Mouse (Mus musculus) embryonic stem cell, embryonic (primary cell): ENCODE measurements around the gene Gm20388.

Source experiments
- CTCF ChIA-PET, 4 experiments: fragments of 300-600 bp in 2 of 4; fragments of 350-600 bp in 2 of 4; sonication (Branson Sonifier 250); formaldehyde crosslinking; loops; one replicate each; lab custom pipeline; 2022; ENCODE audit warnings: inconsistent platforms in 2 of 4; lab: Charles Lee
- POLR2A ChIA-PET, 4 experiments: fragments of 300-600 bp in 2 of 4; fragments of 350-600 bp in 2 of 4; sonication (Branson Sonifier 250); formaldehyde crosslinking; loops; one replicate each; lab custom pipeline; 2022; ENCODE audit warnings: antibody characterized with exemption in 4 of 4, inconsistent platforms in 1 of 4; lab: Charles Lee

The Gm20388 gene

GRCm38 (mm10) chr8:122938170-122938569 lies 3027.5 kb downstream of the Gm20388 start:
- ChIA-PET CTCF (no interaction called here), POLR2A (interaction anchor here in 2 of 4 experiments (0.7 to 2.1 kb wide), 8 partner anchors 8 to 127 kb away, joined by 3 to 6 read pairs (median 4); no protein-coding TSS in a partner anchor)

GRCm38 (mm10) chr8:122938591-122938990 lies 3027.9 kb downstream of the Gm20388 start:
- ChIA-PET POLR2A (interaction anchor here in 2 of 4 experiments (0.7 to 2.1 kb wide), 7 partner anchors 8 to 101 kb away, joined by 3 to 6 read pairs (median 3); no protein-coding TSS in a partner anchor), CTCF (no interaction called here)

- ChIA-PET CTCF (interaction anchor here (0.7 to 2.0 kb wide), 23 partner anchors 13 to 177 kb away, joined by 3 to 12 read pairs (median 4); no protein-coding TSS in a partner anchor), POLR2A (interaction anchor here (0.5 to 3.8 kb wide), 26 partner anchors 8 to 1132 kb away, joined by 3 to 26 read pairs (median 3); partner anchors contain the start of genes Ankrd11 (in 1 of the 4), Chmp1a (in 1 of the 4), Spata33 (in 1 of the 4) and Tcf25 (in 1 of the 4))
Observed at GRCm38 (mm10) chr8:122942803-122943713, 3032.4 kb downstream of the Gm20388 start.

GRCm38 (mm10) chr8:122945775-122946174 lies 3035.1 kb downstream of the Gm20388 start:
- ChIA-PET CTCF (no interaction called here), POLR2A (no interaction called here)

- ChIA-PET CTCF (interaction anchor here in 1 of 4 experiments (1.2 kb wide), 1 partner anchor 114 kb away, joined by 3 read pairs; no protein-coding TSS in a partner anchor), POLR2A (interaction anchor here in 2 of 4 experiments (0.8 to 1.7 kb wide), 8 partner anchors 9 to 93 kb away, joined by 3 to 10 read pairs (median 4); partner anchors contain the start of gene Ankrd11 (in 1 of the 2))
Observed at GRCm38 (mm10) chr8:122949701-122950100, 3039.1 kb downstream of the Gm20388 start.

GRCm38 (mm10) chr8:122951456-122951855 lies 3040.8 kb downstream of the Gm20388 start:
- POLR2A ChIA-PET = interaction anchor here in 1 of 4 experiments (1.2 to 1.3 kb wide), 2 partner anchors 10 to 63 kb away, joined by 3 read pairs; no protein-coding TSS in a partner anchor

GRCm38 (mm10) chr8:122953028-122953427 lies 3042.4 kb downstream of the Gm20388 start:
- CTCF ChIA-PET = no interaction called here

More at GRCm38 (mm10) chr8:122951456-122951855, 3040.8 kb downstream of the Gm20388 start:
- CTCF ChIA-PET = no interaction called here

GRCm38 (mm10) chr8:122954090-122954799 lies 3043.6 kb downstream of the Gm20388 start:
- CTCF ChIA-PET = no interaction called here
- POLR2A ChIA-PET = interaction anchor here in 2 of 4 experiments (1.0 to 1.9 kb wide), 7 partner anchors 8 to 29 kb away, joined by 3 to 9 read pairs (median 3); no protein-coding TSS in a partner anchor

More at GRCm38 (mm10) chr8:122953028-122953427, 3042.4 kb downstream of the Gm20388 start:
- POLR2A ChIA-PET = interaction anchor here in 1 of 4 experiments (0.6 to 1.4 kb wide), 6 partner anchors 10 to 237 kb away, joined by 3 to 9 read pairs (median 3); no protein-coding TSS in a partner anchor

GRCm38 (mm10) chr8:122955195-122955594 lies 3044.6 kb downstream of the Gm20388 start:
- POLR2A ChIA-PET = interaction anchor here in 1 of 4 experiments (0.9 to 2.3 kb wide), 6 partner anchors 12 to 109 kb away, joined by 3 to 5 read pairs (median 3); no protein-coding TSS in a partner anchor
- CTCF ChIA-PET = interaction anchor here in 1 of 4 experiments (0.5 kb wide), 1 partner anchor 21 kb away, joined by 4 read pairs; no protein-coding TSS in a partner anchor

GRCm38 (mm10) chr8:122955997-122956396 lies 3045.4 kb downstream of the Gm20388 start:
- ChIA-PET POLR2A (interaction anchor here in 2 of 4 experiments (0.8 to 2.3 kb wide), 8 partner anchors 13 to 108 kb away, joined by 3 to 5 read pairs (median 3); no protein-coding TSS in a partner anchor), CTCF (interaction anchor here in 1 of 4 experiments (0.6 kb wide), 1 partner anchor 13 kb away, joined by 3 read pairs; no protein-coding TSS in a partner anchor)

GRCm38 (mm10) chr8:122960323-122960722 lies 3049.7 kb downstream of the Gm20388 start:
- CTCF ChIA-PET = interaction anchor here in 2 of 4 experiments (0.8 to 0.9 kb wide), 2 partner anchors 17 to 18 kb away, joined by 3 to 4 read pairs; no protein-coding TSS in a partner anchor
- POLR2A ChIA-PET = interaction anchor here in 3 of 4 experiments (0.6 to 2.5 kb wide), 7 partner anchors 9 to 1905 kb away, joined by 3 to 10 read pairs (median 5); no protein-coding TSS in a partner anchor

- POLR2A ChIA-PET = interaction anchor here in 2 of 4 experiments (0.7 to 2.5 kb wide), 9 partner anchors 8 to 104 kb away, joined by 3 to 10 read pairs (median 5); no protein-coding TSS in a partner anchor
- CTCF ChIA-PET = interaction anchor here in 2 of 4 experiments (0.8 to 0.9 kb wide), 2 partner anchors 18 kb away, joined by 3 to 4 read pairs; no protein-coding TSS in a partner anchor
Observed at GRCm38 (mm10) chr8:122960932-122961331, 3050.3 kb downstream of the Gm20388 start.

GRCm38 (mm10) chr8:122961458-122961857 lies 3050.8 kb downstream of the Gm20388 start:
- CTCF ChIA-PET = interaction anchor here in 1 of 4 experiments (0.9 kb wide), 1 partner anchor 17 kb away, joined by 3 read pairs; no protein-coding TSS in a partner anchor
- POLR2A ChIA-PET = interaction anchor here in 3 of 4 experiments (0.5 to 2.5 kb wide), 13 partner anchors 8 to 103 kb away, joined by 3 to 10 read pairs (median 4); no protein-coding TSS in a partner anchor

- ChIA-PET POLR2A (interaction anchor here in 2 of 4 experiments (0.7 to 2.5 kb wide), 13 partner anchors 9 to 103 kb away, joined by 3 to 10 read pairs (median 4); no protein-coding TSS in a partner anchor), CTCF (no interaction called here)
Observed at GRCm38 (mm10) chr8:122962046-122962445, 3051.4 kb downstream of the Gm20388 start.

GRCm38 (mm10) chr8:122966638-122967037 lies 3056.0 kb downstream of the Gm20388 start:
- ChIA-PET CTCF (no interaction called here), POLR2A (interaction anchor here in 1 of 4 experiments (0.6 to 0.9 kb wide), 3 partner anchors 8 to 95 kb away, joined by 3 to 4 read pairs (median 3); no protein-coding TSS in a partner anchor)

GRCm38 (mm10) chr8:122968145-122968544 lies 3057.5 kb downstream of the Gm20388 start:
- POLR2A ChIA-PET = interaction anchor here in 2 of 4 experiments (1.0 to 2.3 kb wide), 7 partner anchors 10 to 33 kb away, joined by 3 to 11 read pairs (median 3); no protein-coding TSS in a partner anchor
- CTCF ChIA-PET = interaction anchor here in 1 of 4 experiments (0.6 to 1.3 kb wide), 2 partner anchors 26 to 455 kb away, joined by 3 to 7 read pairs; no protein-coding TSS in a partner anchor
